Mouse (Mus musculus): ENCODE measurements around the gene Hint2.

GRCm38 (mm10) chr4:43679416-43680043 is 23.3 kb upstream of the Hint2 start:
- TF ChIP-seq POLR2A (IDR thresholded peaks at IDR 0.05; ENCODE audit: borderline replicate concordance, extremely low read depth, low read depth, low read length) = no peak
- TF ChIP-seq CTCF (IDR thresholded peaks at IDR 0.05; ENCODE audit: insufficient read depth, low read length) = no peak
